Mouse (Mus musculus) thymus, postnatal 4 days (tissue): ENCODE data around the gene Selenoi.
A peak's percentile ranks its signal among the peaks of the same experiment; 100 is the strongest.

Source experiments
- DNase-seq: peaks from one replicate; pipeline ENCODE4 v3.0.0; 2021

Selenoi gene

DNA sequence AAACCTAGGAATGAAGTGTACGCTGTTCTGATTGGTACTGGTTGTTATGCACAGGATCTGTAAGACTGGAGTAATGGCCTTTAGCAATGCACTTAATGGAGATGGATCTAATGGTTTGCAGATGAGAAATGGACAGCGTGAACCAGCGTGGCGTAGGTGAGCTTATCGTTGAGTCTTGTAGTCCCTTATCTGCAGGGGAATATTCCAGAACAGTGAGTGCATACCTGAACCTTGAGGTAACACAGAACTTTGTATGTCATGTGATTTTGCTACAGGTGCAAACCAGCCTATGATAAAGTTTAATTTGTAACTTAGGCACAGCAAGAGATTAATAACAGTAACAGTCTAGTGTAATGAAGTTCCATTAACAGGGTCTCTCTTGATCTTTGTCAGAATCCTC is 6.2 kb downstream of the Selenoi start:
- DNase-seq, result no peak

DNA sequence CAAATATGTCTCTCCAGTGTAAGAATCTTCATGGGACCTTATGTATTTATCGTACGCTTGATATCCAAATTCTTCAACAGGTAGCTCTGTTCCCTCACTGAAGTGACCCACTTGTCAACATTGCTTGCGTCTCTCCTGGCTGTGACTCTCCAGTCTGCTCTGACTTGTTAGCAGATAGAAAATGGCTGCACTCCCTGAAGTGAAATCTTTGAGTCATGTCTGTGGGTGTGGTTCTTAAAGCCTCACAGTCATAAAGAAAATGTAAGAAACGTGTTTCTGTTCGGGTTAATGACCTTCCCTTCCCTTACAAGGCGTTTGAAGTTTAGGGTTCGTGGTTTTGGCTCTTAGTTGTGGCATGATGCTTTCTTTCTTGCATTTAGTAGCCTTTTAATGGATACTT is 8.2 kb downstream of the Selenoi start:
- DNase-seq, result no peak

DNA sequence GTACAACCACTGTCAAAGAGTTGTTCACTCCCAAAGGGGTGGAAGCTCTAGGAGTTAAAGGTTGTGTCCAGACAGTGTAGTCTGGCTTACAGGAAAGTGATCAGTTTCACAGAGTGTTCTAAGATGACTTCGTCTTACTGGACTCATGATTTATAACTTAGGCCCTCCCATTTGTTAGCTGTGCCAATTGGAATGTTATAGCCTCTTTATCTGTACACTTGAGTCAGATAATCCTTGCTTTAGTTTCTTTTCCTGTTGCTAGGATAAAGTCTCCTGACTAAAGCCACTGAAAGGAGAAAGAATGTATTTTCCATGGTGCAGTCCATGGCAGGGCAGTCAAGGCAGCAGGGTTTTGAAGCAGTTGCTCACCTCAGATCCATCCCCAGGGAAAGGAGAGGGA is 10.0 kb downstream of the Selenoi start:
- no peak for DNase-seq

DNA sequence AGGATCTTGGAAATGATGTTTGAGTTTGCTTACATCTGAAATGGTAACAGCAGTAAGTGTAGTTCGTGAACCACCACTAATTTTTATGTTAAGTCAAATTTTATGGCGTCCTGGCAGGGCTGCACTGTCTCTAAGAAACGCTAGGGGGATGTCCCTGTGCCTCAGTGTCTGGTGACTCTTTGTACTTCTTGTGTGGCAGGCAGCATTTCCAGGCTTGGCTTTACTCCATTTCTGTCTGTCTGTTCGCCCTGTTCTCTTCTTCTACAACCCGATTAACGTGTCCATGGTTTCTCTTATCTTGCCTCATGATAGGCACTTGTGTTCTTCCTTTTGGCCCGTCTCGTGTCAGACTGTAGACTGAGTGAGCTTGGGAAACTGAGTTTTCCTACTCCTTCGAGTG is 11.4 kb downstream of the Selenoi start:
- peak; percentile 61 for DNase-seq

DNA sequence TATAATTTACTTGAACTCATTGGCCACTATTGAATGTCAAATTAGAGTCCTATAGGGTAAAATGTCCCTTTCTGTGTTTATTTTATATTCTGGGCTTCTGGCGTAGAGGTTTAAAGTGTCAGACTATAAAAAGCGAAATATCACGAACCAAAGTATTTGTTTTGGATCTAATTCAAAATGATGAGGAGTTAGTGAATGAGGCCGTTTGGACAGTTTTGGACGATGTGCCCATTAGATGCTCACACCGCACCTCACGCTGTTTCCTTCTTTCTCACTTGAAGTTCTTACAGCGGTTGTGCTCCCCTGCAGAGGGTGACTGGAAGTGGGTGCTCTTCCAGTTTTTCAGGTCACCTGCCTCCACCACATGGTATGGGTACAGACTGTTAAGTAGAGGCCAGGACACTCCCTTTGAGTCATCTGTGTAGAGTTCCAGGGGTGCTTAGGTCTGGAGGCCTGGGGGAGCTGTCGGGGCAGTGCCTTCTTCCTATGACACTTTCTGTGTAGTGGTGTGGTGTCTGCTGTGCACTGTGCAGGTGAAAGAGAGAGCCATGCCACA is 13.6 kb downstream of the Selenoi start:
- no peak for DNase-seq

DNA sequence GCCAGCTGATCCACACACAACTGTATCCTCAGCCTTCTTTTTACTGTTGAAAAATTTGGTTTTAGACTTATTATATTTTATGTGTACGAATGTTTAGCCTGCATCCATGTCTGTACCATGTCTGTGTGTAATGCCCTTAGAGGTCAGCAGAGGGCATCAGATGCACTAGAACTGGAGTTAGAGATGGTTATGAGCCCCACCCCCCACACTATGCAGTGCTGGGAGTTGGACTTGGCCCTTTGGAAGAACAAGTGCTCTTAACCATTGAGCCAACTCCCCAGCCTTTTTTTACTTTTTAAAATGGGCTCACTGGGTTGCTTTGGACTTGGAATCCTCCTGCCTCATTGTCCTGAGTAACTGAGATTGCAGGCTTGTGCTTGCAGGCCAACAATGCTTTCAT is 15.3 kb downstream of the Selenoi start:
- peak; percentile 66 for DNase-seq

DNA sequence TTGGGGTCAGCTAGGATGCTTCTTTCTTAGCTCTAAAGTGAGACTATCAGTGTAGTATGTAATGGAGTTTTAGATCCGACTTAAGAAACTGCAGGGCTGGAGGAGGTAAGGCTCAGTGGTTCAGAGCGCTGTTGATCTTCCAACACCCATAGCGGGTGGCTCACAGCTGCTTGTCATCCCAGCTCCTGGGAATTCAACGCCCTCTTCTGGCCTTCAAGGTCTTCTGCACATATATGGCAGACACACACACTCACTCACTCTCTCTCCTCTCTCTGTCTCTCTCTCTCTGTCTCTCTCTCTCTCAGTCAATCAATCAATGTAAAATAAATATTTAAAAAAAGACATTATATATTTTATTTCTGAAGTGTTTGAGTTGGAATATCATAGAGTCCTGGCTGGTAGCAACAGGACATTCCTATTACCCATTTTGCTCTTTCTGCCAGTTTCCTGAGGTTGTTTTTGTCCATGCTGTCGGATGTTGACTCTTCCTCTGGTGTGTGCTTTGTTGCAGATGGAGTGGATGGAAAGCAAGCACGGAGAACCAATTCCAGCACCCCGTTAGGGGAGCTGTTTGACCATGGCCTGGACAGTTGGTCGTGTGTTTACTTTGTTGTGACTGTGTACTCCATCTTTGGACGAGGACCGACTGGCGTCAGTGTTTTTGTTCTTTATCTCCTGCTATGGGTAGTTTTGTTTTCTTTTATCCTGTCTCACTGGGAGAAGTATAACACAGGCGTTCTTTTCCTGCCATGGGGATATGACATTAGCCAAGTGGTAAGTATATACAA is 23.4 kb downstream of the Selenoi start:
- no peak for DNase-seq

DNA sequence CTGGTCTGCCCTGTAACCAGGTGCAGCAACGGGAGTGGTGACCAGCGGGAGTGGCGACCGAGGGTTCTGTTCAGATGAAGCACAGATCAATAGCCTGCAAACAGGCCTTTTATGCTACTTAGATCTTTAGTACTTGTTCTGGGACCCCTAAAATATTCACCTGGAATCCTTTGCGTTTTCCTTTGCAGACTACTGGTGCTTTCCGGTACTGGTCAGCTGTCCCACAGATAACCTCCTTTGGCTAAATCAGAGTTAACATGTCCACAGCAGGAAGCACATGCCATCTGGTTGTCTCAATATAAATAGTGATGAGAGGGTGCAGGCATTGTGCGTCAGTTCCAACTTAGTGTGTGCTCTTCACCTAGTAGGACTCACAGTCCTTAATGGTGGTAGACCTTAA is 26.4 kb downstream of the Selenoi start:
- DNase-seq, result no peak

DNA sequence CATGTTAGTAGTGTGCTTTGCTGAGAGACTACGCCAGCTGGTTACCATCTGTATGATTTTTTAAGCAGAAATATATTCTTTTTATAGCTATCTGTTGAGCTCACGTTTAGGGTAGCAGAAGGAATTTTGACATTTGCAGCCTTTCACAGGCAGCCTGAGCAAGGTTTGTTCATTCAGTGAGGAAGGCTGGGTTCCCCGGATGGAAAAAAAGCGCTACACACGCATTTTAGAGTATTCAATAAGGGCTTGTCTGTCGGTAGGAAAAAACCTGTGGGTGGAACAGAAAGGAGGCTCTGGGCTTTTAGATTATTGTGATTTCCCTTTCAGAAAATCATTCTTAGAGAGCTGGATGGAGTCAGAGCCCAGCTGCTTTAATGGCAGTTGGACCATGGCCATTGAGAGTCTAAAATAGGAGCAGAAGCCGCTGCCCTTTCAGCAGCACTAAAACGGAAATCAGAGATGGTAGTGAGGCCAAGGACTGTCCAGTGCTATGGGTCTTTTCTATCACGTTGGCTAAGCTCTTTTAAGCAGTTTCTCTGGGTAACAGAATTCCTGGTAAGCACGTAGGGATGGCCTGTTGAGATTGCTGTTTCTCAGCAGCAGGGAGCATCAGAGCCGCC is 38.3 kb downstream of the Selenoi start:
- no peak for DNase-seq

DNA sequence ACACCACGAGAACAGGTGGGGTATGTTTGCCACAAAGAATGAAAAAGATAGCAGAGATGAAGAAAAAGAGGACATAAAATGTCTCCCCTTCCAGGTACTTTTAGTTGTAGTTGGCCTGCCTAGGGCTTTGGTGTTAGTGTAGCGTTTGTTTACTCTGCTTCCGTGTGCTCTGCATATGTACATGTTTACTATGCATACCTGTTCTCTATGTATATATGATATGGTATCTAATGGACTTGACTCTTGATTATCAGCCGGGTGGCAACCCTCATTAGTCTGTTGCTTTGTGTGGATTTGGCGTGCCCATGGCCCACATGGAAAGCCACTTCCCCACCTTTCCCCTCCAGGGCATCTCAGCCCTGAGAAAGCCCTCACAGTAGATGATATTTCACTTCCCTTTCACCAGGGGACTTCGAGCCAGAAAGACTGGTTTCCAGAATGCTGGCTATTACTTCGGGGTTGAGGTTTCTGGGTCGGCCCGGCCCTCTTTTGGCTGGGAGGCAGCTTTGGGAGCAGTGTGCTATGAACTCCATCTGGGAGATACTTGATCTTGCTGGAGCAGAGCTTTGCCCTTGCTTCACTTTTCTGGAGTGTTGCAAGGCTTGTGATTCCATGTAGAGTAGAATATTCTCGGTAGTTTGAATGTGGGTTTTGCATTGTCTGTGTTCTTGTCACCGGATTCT is 39.4 kb downstream of the Selenoi start:
- no peak for DNase-seq

DNA sequence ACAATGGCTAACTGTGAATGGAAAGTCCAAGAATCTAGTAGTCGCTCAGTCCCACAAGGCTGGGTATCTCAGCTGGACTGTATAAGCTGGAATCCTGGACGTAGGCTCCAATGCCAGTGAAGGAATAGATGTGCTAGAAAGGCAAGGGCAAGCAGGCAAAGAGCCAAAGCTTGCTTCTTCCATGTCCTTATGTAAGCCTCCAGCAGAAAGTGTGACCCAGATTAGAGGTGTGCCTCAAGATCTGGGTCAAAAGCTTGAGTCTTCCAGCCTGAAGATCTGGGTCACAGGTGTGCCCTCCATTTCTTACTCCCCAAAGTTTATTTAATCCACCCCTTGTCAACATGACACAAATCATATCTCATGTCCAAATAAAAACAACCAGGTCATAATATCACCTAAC is 44.0 kb downstream of the Selenoi start:
- DNase-seq, result no peak

DNA sequence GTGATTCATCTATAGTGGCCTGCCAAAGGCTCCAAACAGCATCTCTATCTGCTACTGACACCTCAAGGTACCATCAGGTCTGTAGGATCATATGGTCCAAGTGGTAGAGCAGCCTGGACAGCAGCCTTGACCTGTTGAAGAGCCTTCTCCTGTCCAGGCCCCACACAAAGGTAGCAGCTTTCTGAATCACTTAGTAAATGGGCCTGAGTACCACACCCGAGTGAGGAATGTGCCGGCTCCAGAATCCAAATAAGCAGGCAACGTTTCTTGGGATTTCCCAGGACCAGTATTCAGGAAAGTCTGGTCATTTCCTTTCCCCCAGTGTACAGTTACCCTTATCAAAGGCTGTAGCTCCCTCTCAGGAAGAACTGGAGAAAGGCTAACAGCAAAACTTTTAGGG is 46.6 kb downstream of the Selenoi start:
- DNase-seq, result no peak

DNA sequence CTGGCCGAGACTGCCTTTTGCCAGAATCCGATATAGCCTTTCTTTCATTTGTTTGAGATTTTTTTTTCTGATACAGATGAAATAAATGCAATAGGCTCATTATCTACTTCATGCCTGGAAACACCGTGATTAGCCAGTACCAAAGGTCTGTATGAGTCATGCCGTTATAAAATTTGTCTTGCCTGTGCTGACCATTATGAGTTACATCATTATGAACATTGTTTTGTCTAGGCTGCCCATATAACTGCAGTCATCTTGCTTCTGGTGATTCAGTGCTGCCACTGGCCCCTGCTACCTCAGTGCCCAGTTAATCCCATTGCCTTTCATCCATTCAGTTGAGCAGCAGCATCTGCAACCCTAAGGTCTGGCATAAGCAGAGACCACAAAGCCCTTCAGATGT is 47.1 kb downstream of the Selenoi start:
- DNase-seq, result no peak

DNA sequence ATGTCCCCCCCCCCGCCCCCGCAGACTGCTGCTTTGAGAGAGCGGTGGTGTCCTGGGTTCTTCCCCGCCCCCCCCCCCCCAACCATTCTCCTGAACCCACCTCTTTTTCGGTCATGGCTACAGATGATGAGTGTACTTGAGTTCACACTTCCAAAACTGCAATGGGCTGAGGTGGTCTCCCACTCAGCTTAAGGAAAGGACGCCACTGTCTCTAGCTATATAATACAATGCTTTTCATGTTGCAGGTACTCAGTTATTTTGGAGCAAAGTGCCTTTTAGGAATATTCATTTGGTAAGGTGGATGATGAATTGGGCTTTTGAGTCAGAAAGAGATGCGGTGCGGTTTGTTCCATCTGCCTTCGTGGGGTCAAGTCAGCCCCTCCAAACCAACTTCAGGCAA is 48.5 kb downstream of the Selenoi start:
- no peak for DNase-seq

DNA sequence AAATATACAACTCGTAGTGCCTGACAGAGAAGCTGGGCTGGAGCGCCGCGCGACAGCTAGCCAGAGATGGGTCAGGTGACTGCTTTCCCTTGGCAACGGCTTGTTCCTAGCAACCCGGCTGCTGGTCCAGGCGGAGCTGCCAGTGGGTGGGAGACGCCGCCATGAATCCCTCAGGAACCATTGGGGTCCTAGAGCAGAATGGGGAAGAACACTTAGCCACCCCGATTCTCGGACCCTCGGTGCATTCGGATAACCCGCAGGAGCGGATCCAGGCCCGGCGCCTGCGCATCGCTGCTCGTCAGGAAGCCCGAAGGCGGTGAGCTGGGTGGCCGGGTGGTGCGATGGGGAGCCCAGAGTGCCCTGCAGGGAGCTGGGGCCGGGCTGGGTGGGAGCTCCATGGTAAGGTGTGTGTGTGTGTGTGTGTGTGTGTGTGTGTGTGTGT is 48.9 kb downstream of the Selenoi start, which contains the start of gene Drc1:
TSS of gene Drc1 (plus strand) at position 98 of the 442 bp plus-strand sequence.
- DNase-seq, result peak; percentile 60

DNA sequence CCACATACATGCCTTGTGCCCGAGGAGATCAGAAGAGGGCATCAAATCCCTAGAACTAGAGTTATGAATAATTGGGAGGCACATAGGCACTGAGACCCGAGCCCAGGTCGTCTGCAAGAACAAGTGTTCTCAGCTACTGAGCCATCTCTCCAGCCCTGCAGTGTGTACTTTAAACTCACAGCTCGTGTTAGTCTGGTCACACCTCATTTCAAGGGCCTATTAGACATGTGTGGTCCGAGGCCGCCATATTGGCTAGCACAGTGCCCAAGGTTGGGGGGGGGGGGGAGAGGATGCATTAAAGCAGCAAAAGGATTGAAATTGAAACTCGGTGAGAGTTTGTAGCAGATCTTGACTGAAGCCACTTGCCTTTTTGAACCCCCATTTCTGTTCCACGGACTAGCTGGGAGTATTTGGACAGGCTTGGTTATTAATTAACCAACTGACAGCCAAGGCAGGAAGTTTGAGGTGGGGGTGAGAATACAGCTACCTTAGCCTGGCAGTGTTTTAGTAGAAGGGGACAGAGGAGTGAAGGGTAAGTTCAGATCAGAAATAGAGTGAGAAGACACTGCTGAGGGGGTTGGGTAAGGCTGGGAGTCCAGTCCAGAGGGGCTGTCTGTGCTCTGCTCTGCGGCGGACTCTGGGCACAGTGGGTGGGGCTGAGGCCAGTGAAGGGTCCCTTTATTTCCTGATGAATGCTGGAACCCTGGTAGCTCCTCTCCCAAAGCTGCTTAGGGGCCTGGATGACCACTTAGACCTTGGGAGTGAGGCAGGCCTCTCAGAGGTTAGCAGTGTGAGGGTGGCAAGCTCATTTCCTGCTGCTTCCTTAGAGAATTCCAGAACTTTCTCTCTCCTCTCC is 53.8 kb downstream of the Selenoi start:
- no peak for DNase-seq

DNA sequence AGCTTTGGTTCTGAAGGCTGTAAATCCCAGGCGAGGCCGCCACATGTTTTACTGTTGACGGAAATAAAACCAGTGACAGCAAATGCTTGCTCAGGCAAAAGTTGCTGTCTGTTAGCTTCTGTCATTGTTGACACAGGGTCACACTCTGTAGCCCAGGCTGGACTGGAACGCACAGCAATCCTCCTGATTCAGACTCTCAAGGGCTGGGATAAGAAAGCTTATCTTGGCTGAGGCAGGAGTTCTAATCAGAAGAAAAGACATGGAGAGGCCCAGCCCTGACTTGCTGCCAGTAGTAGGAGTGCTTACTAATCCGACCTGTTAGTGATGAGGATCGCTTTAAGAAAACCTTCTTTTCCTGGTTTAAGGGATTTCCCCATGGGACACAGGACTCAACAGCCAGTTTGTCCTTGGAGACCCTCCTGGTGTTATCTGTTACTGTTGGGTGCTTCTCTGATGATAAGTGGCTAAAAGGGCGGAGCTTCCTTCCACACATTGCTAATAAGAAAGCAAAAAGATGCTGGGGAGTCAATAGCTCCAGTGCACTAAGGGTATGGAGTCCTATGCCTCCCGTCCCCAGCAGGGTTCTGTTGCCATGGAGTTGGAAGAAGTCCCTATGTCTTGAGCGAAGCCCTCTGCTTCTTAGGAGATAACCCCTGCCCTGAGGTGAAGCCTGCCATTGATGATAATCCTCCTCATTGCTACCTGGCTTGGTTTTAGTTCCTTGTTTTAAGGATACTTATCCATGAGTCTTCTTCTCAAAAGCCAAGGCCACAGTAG is 54.9 kb downstream of the Selenoi start:
- no peak for DNase-seq
